Mouse (Mus musculus) spleen, adult 2 months (tissue): Measurements from ENCODE around the gene 1700020A23Rik. TPM values are rescaled to one million over a fixed set of nuclear protein-coding genes. Genes with fewer than 3 reads are reported as not detected.
"Not testable (repeated sequence)": the region's sequence is repeated elsewhere in the genome, so short reads cannot be mapped to it uniquely, and the experiment has no call there.

Experiments
- DNase-seq, 2 experiments: peaks; one replicate each; pipeline versions ENCODE4 v3.0.0 to v3.0.0-alpha.2; 2012 to 2021; ENCODE audit warnings: low spot score in 2 of 2, low read depth in 1 of 2
- H3K27ac ChIP-seq: fragments of 200-500 bp; 2 replicates; pipeline ENCODE4 v1.5.1; 2012; ENCODE audit warnings: low read length, inconsistent platforms; ENCODE audit not compliant: insufficient read depth
- H3K27me3 ChIP-seq: fragments of 200-500 bp; 2 replicates; pipeline ENCODE4 v1.6.1; 2012; ENCODE audit warnings: mild to moderate bottlenecking, moderate library complexity, low read length, inconsistent platforms; ENCODE audit not compliant: control insufficient read depth, insufficient read depth
- H3K36me3 ChIP-seq: fragments of 200-500 bp; 2 replicates; pipeline ENCODE4 v1.6.1; 2012; ENCODE audit warnings: mild to moderate bottlenecking, low read length, inconsistent platforms; ENCODE audit not compliant: control insufficient read depth, insufficient read depth
- H3K4me1 ChIP-seq: fragments of 200-500 bp; 2 replicates; pipeline ENCODE4 v1.6.1; 2011; ENCODE audit warnings: inconsistent platforms; ENCODE audit not compliant: control insufficient read depth, insufficient read depth, insufficient read length
- H3K4me3 ChIP-seq: fragments of 200-500 bp; 2 replicates; pipeline ENCODE4 v1.5.1; 2011; ENCODE audit warnings: mild to moderate bottlenecking, inconsistent platforms; ENCODE audit not compliant: insufficient read depth, insufficient read length; ENCODE audit errors: extremely low read depth
- CTCF ChIP-seq: fragments of 200-500 bp; IDR thresholded peaks from 2 replicates; pipeline ENCODE4 v1.5.1; 2011; ENCODE audit warnings: mild to moderate bottlenecking, inconsistent platforms; ENCODE audit not compliant: insufficient read depth, insufficient read length, insufficient replicate concordance; ENCODE audit errors: extremely low read depth
- POLR2A ChIP-seq: fragments of 200-500 bp; IDR thresholded peaks from 2 replicates; pipeline ENCODE4 v1.6.1; 2011; ENCODE audit warnings: low read depth, low read length, inconsistent platforms
- WGBS: fragments of 180-500 bp; shearing (Covaris S2); methylation state at CpG from one replicate; pipeline ENCODE4 v1.1.7; 2018; 5-methylcytosine and 5-hydroxymethylcytosine counted together
- polyA plus RNA-seq: library from polyadenylated mRNA; depleted of rRNA; stranded (reverse); fragments of >200 nt; gene quantifications from 2 replicates; pipeline ENCODE4 v1.2.3, GENCODE M21; 2012; rRNA removed

1700020A23Rik gene
- polyA plus RNA-seq = not detected in 2 replicates

GRCm38 (mm10) chr2:130404939-130405338 is at the start of gene 1700020A23Rik, which contains the start of gene Gm28372:
1700020A23Rik (plus strand) TSS chr2:130405259.
Gm28372 (plus strand) TSS chr2:130405239.
- no peak for DNase-seq
- TF ChIP-seq CTCF (no peak), POLR2A (no peak)
- no peaks in the 10 kb centered on the region for H3K27me3 ChIP-seq
- no peaks in the 10 kb centered on the region for H3K4me1 ChIP-seq
- H3K36me3 ChIP-seq = no peaks in the 10 kb centered on the region
- no peak within 1 kb of the TSS for H3K4me3 ChIP-seq
- WGBS = 89% methylated on average over 1 of the region's 1 CpGs
- H3K27ac ChIP-seq = no peak within 1 kb of the TSS

DNA sequence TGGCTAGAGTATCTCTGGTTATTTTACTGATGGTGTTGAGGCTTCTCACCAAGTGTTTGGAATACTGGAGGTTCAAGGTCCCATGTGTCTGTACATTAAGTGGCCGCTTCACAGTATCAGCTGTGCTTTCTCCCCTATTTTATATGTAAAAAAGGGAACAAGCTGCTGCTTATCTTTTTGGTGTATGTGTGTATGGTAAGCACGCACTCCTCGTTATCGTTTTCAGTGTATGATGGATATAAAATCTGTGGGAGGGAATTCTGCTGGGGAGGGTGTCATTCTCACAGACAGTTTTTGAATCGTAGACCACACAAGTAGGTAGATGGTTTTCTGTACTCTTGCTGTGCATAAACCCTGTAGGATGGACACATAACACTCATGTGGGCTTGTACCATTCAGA is 47.5 kb upstream of the 1700020A23Rik start:
- TF ChIP-seq POLR2A (no peak), CTCF (no peak)
- DNase-seq = no peak
- Histone ChIP-seq H3K36me3 (no peaks in the 10 kb centered on the region), H3K27ac (no peak overlapping the region), H3K27me3 (peaks cover 6% of the 10 kb centered on the region), H3K4me3 (no peak overlapping the region), H3K4me1 (no peaks in the 10 kb centered on the region)
- WGBS = 89% methylated on average over 5 of the region's 5 CpGs

- H3K4me1 ChIP-seq = no peaks in the 10 kb centered on the region
- H3K36me3 ChIP-seq = no peaks in the 10 kb centered on the region
- H3K27me3 ChIP-seq = peaks cover 10% of the 10 kb centered on the region
- TF ChIP-seq CTCF = no peak
- no peak for TF ChIP-seq POLR2A
- H3K27ac ChIP-seq = no peak overlapping the region
- 19% methylated on average over 5 of the region's 5 CpGs for WGBS
- no peak overlapping the region for H3K4me3 ChIP-seq
- DNase-seq = no peak
Observed at GRCm38 (mm10) chr2:130358852-130359251, 46.2 kb upstream of the 1700020A23Rik start.

GRCm38 (mm10) chr2:130362511-130363026 is 42.5 kb upstream of the 1700020A23Rik start:
- H3K27me3 ChIP-seq = peaks cover 14% of the 10 kb centered on the region
- H3K4me1 ChIP-seq = no peaks in the 10 kb centered on the region
- H3K27ac ChIP-seq = no peak overlapping the region
- H3K4me3 ChIP-seq = no peak overlapping the region
- no peak for DNase-seq
- 3% methylated on average over 14 of the region's 14 CpGs for WGBS
- no peaks in the 10 kb centered on the region for H3K36me3 ChIP-seq
- TF ChIP-seq CTCF = 0 out of 2 replicates have a peak, but pooled peaks have one; percentile 11
- no peak for TF ChIP-seq POLR2A

GRCm38 (mm10) chr2:130365211-130366094 is 39.6 kb upstream of the 1700020A23Rik start:
- Histone ChIP-seq H3K4me1 (no peaks in the 10 kb centered on the region), H3K36me3 (no peaks in the 10 kb centered on the region), H3K27ac (no peak overlapping the region), H3K4me3 (no peak overlapping the region), H3K27me3 (peaks cover 14% of the 10 kb centered on the region)
- no peak for DNase-seq
- 11% methylated on average over 29 of the region's 30 CpGs for WGBS
- TF ChIP-seq POLR2A (no peak), CTCF (no peak)

DNA sequence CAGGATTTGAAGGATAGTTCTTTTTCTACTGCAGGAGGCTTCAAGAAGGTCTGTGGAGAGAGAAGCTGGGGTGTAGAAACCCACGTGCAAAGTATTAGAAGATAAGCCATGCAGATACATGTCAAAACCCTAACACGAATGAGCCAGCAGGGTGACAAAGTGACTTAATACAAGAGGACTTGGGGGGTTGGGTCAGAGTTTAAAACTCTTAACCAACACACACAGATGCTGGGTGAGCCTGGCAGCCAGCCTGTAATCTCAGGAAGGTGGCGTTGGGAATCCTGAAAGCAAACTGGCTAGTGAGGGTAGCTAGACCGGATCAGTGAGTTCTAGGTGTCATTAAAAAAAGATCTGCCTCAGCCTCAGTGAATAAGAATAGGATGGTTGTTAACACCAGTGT is 37.7 kb upstream of the 1700020A23Rik start:
- 60% methylated on average over 4 of the region's 4 CpGs for WGBS
- H3K27me3 ChIP-seq = peaks cover 8% of the 10 kb centered on the region

DNA sequence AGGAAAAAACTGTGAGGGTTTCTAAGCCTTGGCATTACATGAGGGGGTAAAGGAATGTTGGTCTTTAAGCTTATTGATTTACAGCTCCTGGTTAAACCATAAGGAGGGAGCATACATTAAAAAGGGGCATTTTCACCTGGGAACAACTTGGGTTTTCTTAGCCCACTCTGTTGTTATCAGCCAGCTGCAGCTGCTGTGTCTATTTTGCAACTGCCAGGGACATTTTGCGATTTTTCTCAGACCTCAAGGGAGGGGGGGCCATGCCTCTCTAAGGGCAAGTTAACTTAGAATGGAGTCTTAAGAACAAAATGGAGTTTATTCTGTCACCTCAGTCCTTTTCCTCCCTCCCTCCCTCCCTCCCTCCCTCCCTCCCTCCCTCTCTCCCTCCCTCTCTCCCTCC is 32.0 kb upstream of the 1700020A23Rik start:
- WGBS = 3% methylated on average over 1 of the region's 1 CpGs
- H3K4me1 ChIP-seq, H3K27me3 ChIP-seq, H3K4me3 ChIP-seq, DNase-seq, H3K36me3 ChIP-seq, H3K27ac ChIP-seq: not testable (repeated sequence)

More for the DNA sequence above, 37.7 kb upstream of the 1700020A23Rik start:
- Histone ChIP-seq H3K4me3 (no peak overlapping the region), H3K27ac (no peak overlapping the region), H3K36me3 (no peaks in the 10 kb centered on the region), H3K4me1 (no peaks in the 10 kb centered on the region)
- TF ChIP-seq CTCF = no peak
- TF ChIP-seq POLR2A = no peak
- no peak for DNase-seq
